11 mouse cellular contexts compared by ENCODE assay signal in the genomic region with DNA sequence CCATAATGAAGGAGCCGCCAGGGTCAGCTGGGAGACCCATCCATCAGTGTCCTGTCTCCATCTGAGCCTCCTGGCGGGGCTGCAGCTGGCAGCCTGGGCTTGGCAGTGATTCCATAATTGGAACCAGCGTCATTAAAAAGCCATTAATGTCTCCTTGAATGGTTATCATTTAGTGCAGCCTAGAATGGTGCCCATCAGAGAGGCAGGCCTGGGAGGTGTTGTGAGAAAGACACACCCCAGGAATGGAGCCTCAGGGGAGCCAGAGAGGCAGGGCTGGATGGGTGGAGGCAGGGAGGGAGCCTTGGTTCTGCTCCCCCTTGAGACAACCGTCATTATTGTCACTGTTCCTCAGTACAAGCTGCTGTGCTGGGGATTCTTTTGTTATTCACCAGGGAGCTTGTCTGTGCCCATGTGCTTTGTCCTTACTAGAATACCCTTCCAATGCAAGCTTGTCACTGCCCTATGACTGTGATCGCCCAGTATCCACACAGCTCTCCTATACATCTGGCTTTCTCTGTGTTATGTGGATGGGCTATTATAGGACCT.
DNase-seq lines count a peak whose midpoint lies in the region; ATAC-seq and TF ChIP-seq lines count a peak whose summit lies in the region.
"Had no signal": no experiment of that assay in that cellular context is flagged by ENCODE, and none has a peak within 500 bp of the region (broad histone marks: within the 10 kb centered on the region; RNA-seq: fewer than 3 reads in every experiment).

No protein-coding gene starts in this region.

- no peak for TF ChIP-seq CTCF in layer of hippocampus, adult 2 months (conservative IDR thresholded peaks at IDR 0.05)

- H3K9ac ChIP-seq in hindbrain, embryonic 11.5 days (ENCODE audit: low read depth, low read length): no peak overlapping the region
- 0 out of 2 replicates have a peak overlapping the region, but pooled peaks have one; percentile 34 for H3K9ac ChIP-seq in neural tube, embryonic 13.5 days
- H3K9ac ChIP-seq: limb, embryonic 15.5 days had no signal

- H3K27me3 ChIP-seq in forebrain, embryonic 10.5 days (ENCODE audit: poor library complexity, severe bottlenecking): peaks cover 28% of the 10 kb centered on the region
- no peaks in the 10 kb centered on the region; the same call in 1 of the 2 replicates for H3K27me3 ChIP-seq in hindbrain, embryonic 11.5 days (ENCODE audit: control insufficient read depth, insufficient read depth, low read length)
- H3K27me3 ChIP-seq in neural tube, embryonic 13.5 days: no peaks in the 10 kb centered on the region

- peak overlapping the region; percentile 8; the same call in 1 of the 2 replicates for H3K4me3 ChIP-seq in layer of hippocampus, adult 2 months
- H3K4me3 ChIP-seq in forebrain, embryonic 10.5 days: no peak overlapping the region
- H3K4me3 ChIP-seq in hindbrain, embryonic 11.5 days (ENCODE audit: low read depth, low read length): no peak overlapping the region
- H3K4me3 ChIP-seq in neural tube, embryonic 13.5 days: no peak overlapping the region
- H3K4me3 ChIP-seq: limb, embryonic 15.5 days had no signal

- H3K36me3 ChIP-seq in forebrain, embryonic 10.5 days (replicated peaks): no peaks in the 10 kb centered on the region
- no peaks in the 10 kb centered on the region for H3K36me3 ChIP-seq in hindbrain, embryonic 11.5 days (ENCODE audit: control insufficient read depth, insufficient read depth, low read length)
- H3K36me3 ChIP-seq in neural tube, embryonic 13.5 days: peaks cover 7% of the 10 kb centered on the region; the same call in 1 of the 2 replicates
- H3K36me3 ChIP-seq: limb, embryonic 15.5 days had no signal

- H3K4me1 ChIP-seq in forebrain, embryonic 10.5 days: peaks cover 29% of the 10 kb centered on the region
- peaks cover 9% of the 10 kb centered on the region for H3K4me1 ChIP-seq in hindbrain, embryonic 11.5 days (replicated peaks; ENCODE audit: control insufficient read depth, insufficient read depth, low read length)
- peaks cover 67% of the 10 kb centered on the region for H3K4me1 ChIP-seq in neural tube, embryonic 13.5 days (replicated peaks)
- H3K4me1 ChIP-seq: limb, embryonic 15.5 days had no signal

- peak; percentile 70 for ATAC-seq in hindbrain, embryonic 11.5 days (ENCODE audit: low FRiP score)
- ATAC-seq in neural tube, embryonic 13.5 days (ENCODE audit: low read depth): peak; percentile 70
- no peak for ATAC-seq in erythroblast, adult 5-6 weeks (replicated peaks; ENCODE audit: low FRiP score, poor library complexity, severe bottlenecking)

- H3K4me2 ChIP-seq in hindbrain, embryonic 11.5 days (replicated peaks; ENCODE audit: low read depth, low read length): no peak overlapping the region
- H3K4me2 ChIP-seq in neural tube, embryonic 13.5 days: peak overlapping the region; percentile 13; the same call in 1 of the 2 replicates
- H3K4me2 ChIP-seq: limb, embryonic 15.5 days had no signal

- WGBS in forebrain, embryonic 10.5 days: 60% methylated on average over 5 of the region's 5 CpGs
- 12% methylated on average over 5 of the region's 5 CpGs for WGBS in hindbrain, embryonic 11.5 days
- WGBS in neural tube, embryonic 13.5 days: 9% methylated on average over 5 of the region's 5 CpGs

- peak overlapping the region; percentile 82 for H3K27ac ChIP-seq in layer of hippocampus, adult 2 months
- 0 out of 2 replicates have a peak overlapping the region, but pooled peaks have one; percentile 25 for H3K27ac ChIP-seq in forebrain, embryonic 10.5 days
- peak overlapping the region; percentile 70 for H3K27ac ChIP-seq in hindbrain, embryonic 11.5 days (ENCODE audit: low read depth, low read length)
- H3K27ac ChIP-seq in neural tube, embryonic 13.5 days (replicated peaks): peak overlapping the region; percentile 86
- H3K27ac ChIP-seq: limb, embryonic 15.5 days had no signal

- no peaks in the 10 kb centered on the region for H3K9me3 ChIP-seq in forebrain, embryonic 10.5 days
- H3K9me3 ChIP-seq in hindbrain, embryonic 11.5 days (ENCODE audit: control insufficient read depth, low read length): no peaks in the 10 kb centered on the region
- H3K9me3 ChIP-seq in neural tube, embryonic 13.5 days: no peaks in the 10 kb centered on the region
- H3K9me3 ChIP-seq: limb, embryonic 15.5 days had no signal

- DNase-seq in layer of hippocampus, adult 2 months (ENCODE audit: low spot score in 2 of 2): no peak
- no peak for DNase-seq in layer of hippocampus, postnatal 25 days (ENCODE audit: extremely low spot score in 1 of 2, low spot score in 1 of 2)
- DNase-seq in forebrain, embryonic 10.5 days (ENCODE audit: extremely low spot score, low spot score): no peak
- DNase-seq in hindbrain, embryonic 11.5 days (ENCODE audit: low spot score): peak; percentile 58
- DNase-seq in heart, adult 9 months (ENCODE audit: low spot score in 2 of 2): no peak
- DNase-seq: cerebellum, adult 11-12 months; heart, adult 11 months; thymus, postnatal 14 days had no signal

Comparison
In these comparisons a context has a peak if more than half of its experiments do, and no peak if none do; other contexts are left out.
1. H3K27ac ChIP-seq: peak in every context shown above with its lines; median percentile 86 in neural tube, embryonic 13.5 days; 82 in layer of hippocampus, adult 2 months; 70 in hindbrain, embryonic 11.5 days; 25 in forebrain, embryonic 10.5 days.